Mouse (Mus musculus): ENCODE measurements around the gene Cib2. TPM values are rescaled to one million over a fixed set of nuclear protein-coding genes. Genes with fewer than 3 reads are reported as not detected.
A peak's percentile ranks its signal among the peaks of the same experiment; 100 is the strongest.

The Cib2 gene
- polyA plus RNA-seq, 1 experiment from 2014 or later = 26.1 TPM

DNA sequence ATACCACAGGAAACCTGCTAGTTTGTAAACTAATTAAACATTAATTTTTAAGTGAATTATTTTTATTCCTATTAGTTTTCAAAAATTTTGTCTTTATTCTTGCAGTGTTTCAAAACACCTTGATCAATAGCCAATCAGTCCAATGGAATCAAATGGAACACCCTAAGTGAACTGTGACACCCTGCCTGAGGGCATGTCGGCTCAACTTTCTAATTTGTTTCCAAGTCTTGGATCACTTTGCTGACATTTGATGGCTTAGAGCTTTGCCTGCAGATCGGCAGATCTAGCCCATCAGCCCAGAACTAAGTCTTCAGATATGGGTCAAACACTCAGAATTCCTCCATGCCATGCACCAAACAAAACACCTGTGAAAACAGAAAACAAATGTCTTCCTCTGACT, 44.0 kb downstream of the Cib2 start:
- Histone ChIP-seq H3K9me3 (no peaks in the 10 kb centered on the region), H3K4me3 (no peak overlapping the region), H3K27me3 (no peaks in the 10 kb centered on the region), H3K4me2 (replicated peaks) (no peak overlapping the region), H3K36me3 (no peaks in the 10 kb centered on the region), H3K27ac (no peak overlapping the region), H3K9ac (no peak overlapping the region), H3K4me1 (no peaks in the 10 kb centered on the region)
- WGBS = 68% methylated on average over 2 of the region's 2 CpGs
- no peak for ATAC-seq (ENCODE audit: low FRiP score, low read depth)

DNA sequence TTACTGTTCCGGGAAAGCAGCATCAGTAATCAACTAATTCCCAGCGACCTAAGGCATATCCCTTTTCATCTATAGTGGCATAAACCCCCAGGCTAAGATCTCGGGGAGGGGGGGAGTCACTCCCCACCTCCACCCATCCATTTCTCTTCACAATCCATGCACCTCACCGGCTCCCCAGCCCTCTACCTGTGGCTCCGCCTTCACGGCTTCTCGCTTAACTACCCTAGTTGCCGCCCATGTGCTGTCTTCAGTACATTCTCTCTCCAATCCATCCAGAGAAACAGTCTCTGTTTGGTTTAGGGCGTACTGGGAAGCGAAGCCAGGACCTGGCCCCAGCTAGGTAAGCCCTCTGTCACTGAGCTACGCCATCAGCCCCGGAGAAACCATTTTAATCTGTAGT, 57.1 kb downstream of the Cib2 start:
- H3K36me3 ChIP-seq = no peaks in the 10 kb centered on the region
- 14% methylated on average over 12 of the region's 12 CpGs for WGBS
- H3K9ac ChIP-seq = no peak overlapping the region
- H3K4me1 ChIP-seq = no peaks in the 10 kb centered on the region
- ATAC-seq (ENCODE audit: low FRiP score, low read depth) = no peak
- H3K9me3 ChIP-seq = no peaks in the 10 kb centered on the region
- no peak overlapping the region for H3K4me3 ChIP-seq
- peaks cover 24% of the 10 kb centered on the region for H3K27me3 ChIP-seq
- peak overlapping the region; percentile 88; the same call in 1 of the 2 replicates for H3K4me2 ChIP-seq (replicated peaks)
- no peak overlapping the region for H3K27ac ChIP-seq

DNA sequence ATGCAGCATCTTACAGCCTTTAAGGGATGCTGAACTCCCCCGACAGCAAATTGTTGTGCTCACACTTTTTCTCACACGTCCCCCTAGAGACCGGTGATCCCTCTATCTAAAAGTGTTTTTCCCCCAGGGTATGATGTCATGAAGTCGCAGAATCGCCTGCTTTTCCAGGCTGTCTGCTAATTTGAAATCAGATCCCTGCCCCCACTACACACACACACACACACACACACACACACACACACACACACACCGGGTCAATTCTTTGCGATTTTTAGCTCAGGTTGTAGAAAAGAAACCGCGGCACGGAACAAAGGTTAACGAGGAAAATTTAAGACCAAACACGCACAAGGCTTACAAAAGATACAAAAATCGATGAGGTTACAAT, 57.9 kb downstream of the Cib2 start:
- peak overlapping the region; percentile 72 for H3K4me3 ChIP-seq
- H3K4me2 ChIP-seq (replicated peaks) = peak overlapping the region; percentile 88
- no peaks in the 10 kb centered on the region for H3K36me3 ChIP-seq
- no peak overlapping the region for H3K27ac ChIP-seq
- no peak for ATAC-seq (ENCODE audit: low FRiP score, low read depth)
- no peaks in the 10 kb centered on the region for H3K9me3 ChIP-seq
- 2% methylated on average over 13 of the region's 13 CpGs for WGBS
- H3K4me1 ChIP-seq = no peaks in the 10 kb centered on the region
- H3K27me3 ChIP-seq = peaks cover 24% of the 10 kb centered on the region
- peak overlapping the region; percentile 81; the same call in 1 of the 2 replicates for H3K9ac ChIP-seq

DNA sequence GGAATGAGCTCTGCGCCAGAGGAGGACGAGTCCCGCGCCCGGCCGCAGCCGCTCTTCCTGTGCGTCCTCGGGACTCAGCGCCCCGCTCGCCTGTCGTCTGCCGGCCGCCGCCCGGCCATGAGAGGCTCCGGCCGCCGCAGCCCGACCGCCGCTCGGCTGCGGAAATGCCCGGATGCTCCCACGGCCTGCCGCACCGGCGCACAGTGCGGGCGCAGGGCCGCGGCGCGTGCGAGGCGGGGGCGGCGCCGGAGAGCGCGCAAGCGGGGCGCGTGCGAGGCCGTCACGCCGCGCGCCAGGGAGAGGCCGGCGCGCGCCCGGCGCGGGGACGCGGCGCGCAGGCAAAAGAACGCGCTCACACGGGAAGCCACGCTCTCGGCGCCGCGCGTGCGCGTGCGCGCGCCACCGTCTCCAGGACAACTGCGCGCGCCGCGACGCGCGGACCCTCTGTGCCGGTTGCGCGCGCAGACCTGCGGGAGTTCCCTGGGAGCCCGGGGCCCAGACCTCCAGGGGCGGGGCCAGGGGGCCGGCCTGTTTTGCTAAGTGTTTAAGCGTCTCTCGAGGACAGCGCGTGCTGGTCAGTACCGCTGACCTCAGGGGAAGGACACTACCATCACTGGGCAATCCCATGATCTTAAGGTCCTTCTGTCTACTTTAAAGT, 58.4 kb downstream of the Cib2 start, which contains the start of gene Dmxl2:
TSS of gene Dmxl2 (minus strand) at position 174 of the 658 bp plus-strand sequence.
- Histone ChIP-seq H3K9ac (peak within 1 kb of the TSS; percentile 81), H3K36me3 (no peaks in the 10 kb centered on the region), H3K4me2 (replicated peaks) (peak within 1 kb of the TSS; percentile 88), H3K4me3 (peak within 1 kb of the TSS; percentile 72), H3K27ac (no peak within 1 kb of the TSS), H3K9me3 (no peaks in the 10 kb centered on the region), H3K4me1 (no peaks in the 10 kb centered on the region), H3K27me3 (peaks cover 24% of the 10 kb centered on the region)
- WGBS = under 1% methylated on average over 98 of the region's 99 CpGs
- peak; percentile 92 for ATAC-seq (ENCODE audit: low FRiP score, low read depth)

DNA sequence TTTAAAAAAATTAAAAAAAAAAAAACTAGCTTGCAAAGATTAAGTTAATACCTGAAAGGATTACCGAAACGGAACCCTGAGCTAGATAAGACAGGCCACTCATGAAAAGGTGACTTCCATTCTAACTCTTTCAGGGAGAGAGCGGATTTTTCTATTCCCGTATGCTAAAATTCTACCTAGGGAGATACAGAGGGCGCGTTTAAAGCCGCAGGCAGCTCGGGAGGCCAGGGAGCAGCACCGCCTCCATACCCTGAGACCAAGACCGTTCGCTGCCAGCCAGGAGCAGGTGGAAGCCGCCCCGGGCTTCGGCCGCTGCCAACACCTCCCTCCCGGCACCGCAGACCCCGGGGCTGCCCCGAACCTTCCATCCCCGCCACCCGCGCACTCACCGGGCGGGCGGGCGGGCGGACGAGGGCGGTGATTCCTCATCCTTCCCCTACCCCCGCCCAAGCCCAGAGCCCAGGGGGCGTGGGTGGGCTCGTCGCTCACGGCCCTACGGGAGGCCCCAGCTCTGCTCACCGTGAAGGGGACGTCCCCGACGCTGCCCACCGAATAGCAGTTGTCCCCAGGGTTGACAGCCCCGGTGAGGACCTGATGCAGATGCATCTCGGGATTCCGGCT, 59.1 kb downstream of the Cib2 start:
- under 1% methylated on average over 40 of the region's 43 CpGs for WGBS
- Histone ChIP-seq H3K4me2 (replicated peaks) (peak overlapping the region; percentile 88), H3K4me3 (peak overlapping the region; percentile 72), H3K4me1 (no peaks in the 10 kb centered on the region), H3K27me3 (peaks cover 24% of the 10 kb centered on the region), H3K36me3 (no peaks in the 10 kb centered on the region), H3K9ac (peak overlapping the region; percentile 81), H3K27ac (no peak overlapping the region), H3K9me3 (no peaks in the 10 kb centered on the region)
- peak; percentile 57; the same call in 1 of the 2 replicates for ATAC-seq (ENCODE audit: low FRiP score, low read depth)

DNA sequence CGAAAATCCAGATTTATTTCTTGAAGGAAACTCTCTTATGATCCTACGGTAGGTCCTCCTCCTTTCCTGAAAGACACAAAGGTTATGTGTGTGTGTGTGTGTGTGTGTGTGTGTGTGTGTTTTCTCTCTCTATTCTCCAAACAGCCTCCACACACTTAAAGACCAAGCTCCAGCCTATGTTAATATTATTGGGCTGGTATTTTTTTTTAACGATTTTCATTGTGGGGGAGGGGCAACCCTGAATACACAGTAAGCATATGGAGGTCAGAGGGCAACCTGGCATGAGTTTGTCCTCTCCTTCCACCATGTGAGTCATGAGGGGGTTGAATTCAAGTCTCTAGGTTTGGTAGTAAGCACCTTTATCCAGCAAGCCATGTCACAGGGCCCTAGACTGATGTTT, 60.2 kb downstream of the Cib2 start:
- WGBS = 75% methylated on average over 3 of the region's 3 CpGs
- Histone ChIP-seq H3K27me3 (peaks cover 21% of the 10 kb centered on the region), H3K4me3 (no peak overlapping the region), H3K9me3 (no peaks in the 10 kb centered on the region), H3K36me3 (no peaks in the 10 kb centered on the region), H3K9ac (no peak overlapping the region), H3K4me1 (no peaks in the 10 kb centered on the region), H3K27ac (no peak overlapping the region), H3K4me2 (replicated peaks) (no peak overlapping the region)
- no peak for ATAC-seq (ENCODE audit: low FRiP score, low read depth)

DNA sequence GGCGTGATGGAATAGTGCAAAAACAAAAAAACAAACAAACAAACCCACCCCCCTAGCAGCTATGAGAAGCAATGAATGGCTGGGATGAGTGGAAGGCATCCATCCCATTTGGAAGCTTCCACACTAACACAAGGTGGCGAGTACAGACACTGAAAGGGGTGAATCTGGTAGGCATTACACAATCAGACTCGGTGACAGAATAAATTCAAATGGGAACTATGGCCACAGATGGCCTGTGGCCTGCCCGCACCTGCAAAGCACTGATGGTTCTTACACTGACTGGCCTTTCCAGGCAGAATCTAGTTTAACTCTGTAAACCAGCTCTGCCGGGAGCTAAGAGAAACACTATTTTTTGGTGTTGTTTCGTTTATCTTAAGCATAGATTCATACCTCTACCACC, 60.7 kb downstream of the Cib2 start:
- no peak for ATAC-seq (ENCODE audit: low FRiP score, low read depth)
- WGBS = 85% methylated on average over 6 of the region's 6 CpGs
- no peak overlapping the region for H3K9ac ChIP-seq
- H3K27ac ChIP-seq = no peak overlapping the region
- no peaks in the 10 kb centered on the region for H3K36me3 ChIP-seq
- H3K4me1 ChIP-seq = no peaks in the 10 kb centered on the region
- no peak overlapping the region for H3K4me3 ChIP-seq
- H3K27me3 ChIP-seq = peaks cover 19% of the 10 kb centered on the region
- no peak overlapping the region for H3K4me2 ChIP-seq (replicated peaks)
- H3K9me3 ChIP-seq = no peaks in the 10 kb centered on the region

Other genes starting within 250 kb of the Cib2 start
- gene Dmxl2, start 58.6 kb downstream of the Cib2 start, polyA plus RNA-seq (2015; fragmentation: Nextera tagmentation; extraction: Ambion mirVana) = 5.2 and 5.4 TPM in 2 replicates
- gene Sh2d7, start 21.2 kb downstream of the Cib2 start, polyA plus RNA-seq (2015; fragmentation: Nextera tagmentation; extraction: Ambion mirVana) = not detected in 2 replicates
- gene Idh3a, start 26.1 kb upstream of the Cib2 start, polyA plus RNA-seq (2015; fragmentation: Nextera tagmentation; extraction: Ambion mirVana) = 90.9 and 97.1 TPM in 2 replicates
- gene Acsbg1, start 101.7 kb upstream of the Cib2 start, polyA plus RNA-seq (2015; fragmentation: Nextera tagmentation; extraction: Ambion mirVana) = 0.25 and 0.31 TPM in 2 replicates
- gene Dnaja4, start 138.7 kb upstream of the Cib2 start, polyA plus RNA-seq (2015; fragmentation: Nextera tagmentation; extraction: Ambion mirVana) = 8.9 and 11.5 TPM in 2 replicates
- gene Wdr61, start 174.3 kb upstream of the Cib2 start, polyA plus RNA-seq (2015; fragmentation: Nextera tagmentation; extraction: Ambion mirVana) = 156 and 174 TPM in 2 replicates
- 572 and 589 TPM in 2 replicates for gene Crabp1, start 204.5 kb upstream of the Cib2 start, polyA plus RNA-seq (2015; fragmentation: Nextera tagmentation; extraction: Ambion mirVana)